Mouse (Mus musculus) right cerebral cortex, postnatal 10 days (tissue): ENCODE results near the gene Ccdc124.

Source experiments
- DNase-seq, 2 experiments: peaks; one replicate each; pipeline ENCODE4 v3.0.0; 2021; ENCODE audit warnings: low spot score in 2 of 2

The Ccdc124 gene

DNA sequence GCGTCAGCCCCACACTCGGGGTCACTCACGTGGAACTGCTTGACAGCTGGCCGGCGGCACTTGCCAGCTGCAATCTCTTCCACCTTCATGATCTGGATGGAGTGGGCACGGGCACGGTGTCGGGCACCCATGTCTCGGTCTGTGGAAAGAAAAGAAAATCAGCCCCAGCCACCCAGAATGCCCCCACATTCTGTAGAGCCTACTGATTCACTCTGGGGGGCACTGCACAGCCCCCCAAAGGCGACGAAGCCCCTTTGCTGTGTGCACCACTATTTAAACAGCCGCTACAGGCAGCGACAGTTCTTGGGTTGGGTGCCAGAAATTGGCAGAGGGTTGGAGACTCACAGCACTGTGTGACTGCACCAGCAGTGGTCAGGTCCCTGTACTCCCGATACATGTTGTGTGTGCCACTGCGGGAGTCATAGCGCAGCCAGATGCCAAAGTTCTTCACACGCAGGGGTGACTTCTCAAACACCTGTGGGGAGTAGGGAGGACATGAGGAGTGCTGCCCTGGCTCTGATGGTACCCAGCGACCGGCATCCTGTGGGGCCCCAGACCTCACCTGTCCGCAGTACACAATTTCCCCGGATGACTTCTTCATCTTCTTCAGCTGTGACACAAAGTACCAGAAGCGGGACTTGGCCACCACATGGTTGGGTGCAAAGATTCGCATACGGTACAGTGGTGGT, 22.0 kb upstream of the Ccdc124 start:
- DNase-seq = peak in 1 of 2 experiments; percentile 27

DNA sequence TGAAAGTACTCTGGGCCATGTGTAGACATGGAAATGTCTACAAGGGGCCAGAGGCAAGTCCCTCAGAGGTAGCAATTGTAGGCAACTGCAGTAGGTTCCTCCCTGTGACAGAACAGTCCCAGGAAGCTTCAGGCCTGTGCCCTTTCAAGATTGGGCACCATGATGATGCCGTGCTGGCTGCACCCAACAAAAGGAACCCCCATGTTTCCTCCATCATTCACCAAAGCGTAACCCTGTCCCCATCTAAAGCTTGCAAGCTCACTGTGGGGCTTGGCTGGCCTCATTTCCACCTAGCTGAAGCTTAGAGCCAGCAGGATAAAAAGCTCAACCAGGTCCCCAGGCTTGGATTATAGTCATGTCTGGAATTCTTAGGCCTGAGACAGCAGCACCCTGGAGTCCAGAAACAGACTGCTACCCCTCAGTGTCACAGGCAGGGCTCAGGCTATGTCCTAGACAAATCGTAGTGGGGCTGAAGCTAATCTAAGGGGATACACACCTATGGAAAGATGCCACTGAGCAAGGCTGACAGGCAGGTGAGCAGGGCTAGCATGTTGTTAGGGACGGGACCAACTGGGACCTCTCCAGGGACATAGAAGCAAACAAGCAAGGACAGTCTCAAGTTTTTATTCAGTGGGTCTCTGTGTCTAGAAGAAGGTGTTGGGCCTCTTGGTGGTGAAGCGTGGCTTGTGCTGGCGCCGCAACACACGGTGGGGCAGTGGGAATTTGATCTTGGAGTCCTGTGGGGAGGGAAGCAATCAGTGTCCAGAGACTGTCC, 21.2 kb upstream of the Ccdc124 start:
- no peak for DNase-seq

DNA sequence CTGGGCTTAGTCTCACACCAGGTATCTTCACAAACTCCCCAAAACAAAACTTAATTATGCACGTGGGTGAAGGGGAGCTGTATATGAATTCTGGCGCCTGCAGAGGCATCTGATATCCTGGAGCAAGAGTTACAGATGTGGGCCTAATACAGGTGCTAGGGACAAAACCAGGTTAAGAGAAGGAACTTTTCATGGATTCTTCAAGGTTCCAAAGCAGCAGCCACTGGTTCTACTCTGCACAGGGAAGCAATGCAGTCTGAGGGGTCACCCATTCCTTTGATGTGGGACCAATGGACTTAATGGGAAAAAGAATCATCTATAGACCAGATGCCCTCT, 20.6 kb upstream of the Ccdc124 start:
- no peak for DNase-seq

DNA sequence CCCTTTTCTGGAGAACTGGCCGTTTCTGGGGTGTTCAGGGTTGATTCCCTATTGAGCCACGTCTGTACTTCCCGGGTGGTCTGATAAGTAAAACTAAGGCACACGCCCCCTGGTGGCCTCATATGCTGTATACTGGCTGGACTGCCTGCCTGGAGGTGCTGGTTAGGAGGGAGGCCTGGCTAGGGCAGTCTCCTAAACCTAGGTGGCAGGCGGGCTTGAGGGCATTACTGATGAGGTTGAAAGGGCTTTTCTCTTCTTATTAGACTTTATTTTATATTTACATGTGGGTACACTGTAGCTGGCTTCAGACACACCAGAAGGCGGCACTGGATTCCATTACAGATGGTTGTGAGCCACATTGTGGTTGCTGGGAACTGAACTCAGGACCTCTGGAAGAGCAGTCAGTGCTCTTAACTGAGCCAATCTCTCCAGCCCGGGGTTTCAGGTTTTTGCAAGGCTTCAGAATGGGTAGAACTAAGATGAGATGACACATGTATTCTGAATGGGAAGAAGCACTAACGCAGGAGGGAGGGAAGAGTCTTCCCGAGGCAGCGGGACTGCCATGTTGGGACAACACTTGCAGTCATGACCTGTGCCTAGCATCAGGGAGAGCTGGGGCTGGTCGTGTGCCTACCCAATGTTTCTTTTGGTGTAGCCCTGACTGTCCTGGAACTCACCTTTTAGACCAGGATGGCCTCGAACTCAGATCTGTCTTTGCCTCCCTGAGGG, 20.1 kb upstream of the Ccdc124 start:
- peak; percentile 83 to 85 for DNase-seq

DNA sequence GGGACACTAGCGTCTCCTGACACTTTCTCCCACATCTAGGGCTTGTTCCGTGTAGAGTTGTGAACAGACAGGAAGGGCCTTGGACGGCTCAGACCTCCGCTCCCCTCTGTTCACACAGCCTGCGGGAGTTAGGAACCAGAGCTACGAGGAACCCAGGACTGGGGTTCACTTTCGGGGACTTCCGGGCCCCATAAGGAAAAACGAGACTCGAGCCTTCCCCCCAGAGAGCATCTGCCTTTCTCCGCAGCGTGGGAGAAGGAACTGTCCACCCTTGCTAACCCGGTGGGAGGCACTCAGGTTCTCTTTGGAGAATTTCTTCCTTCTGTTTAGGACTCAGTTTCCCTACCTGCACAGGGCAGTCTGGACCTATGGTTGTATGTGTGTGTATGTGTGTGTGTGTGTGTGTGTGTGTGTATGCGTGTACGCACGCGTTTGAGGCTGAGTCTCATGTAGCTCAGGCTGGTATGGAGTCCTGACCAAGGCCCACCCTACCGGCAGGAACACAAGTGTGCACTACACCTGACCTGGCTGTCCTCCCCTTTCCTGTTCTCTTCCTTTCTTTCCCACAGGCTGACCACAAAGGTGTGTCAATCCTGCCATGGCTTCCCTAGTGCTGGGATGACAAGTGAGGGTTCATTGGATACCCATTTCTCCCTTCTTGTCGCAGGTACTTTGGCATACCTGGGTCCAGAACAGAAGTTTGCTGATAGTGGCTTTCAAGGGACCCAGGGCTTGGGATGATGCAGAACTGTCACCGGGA, 19.3 kb upstream of the Ccdc124 start:
- no peak for DNase-seq

DNA sequence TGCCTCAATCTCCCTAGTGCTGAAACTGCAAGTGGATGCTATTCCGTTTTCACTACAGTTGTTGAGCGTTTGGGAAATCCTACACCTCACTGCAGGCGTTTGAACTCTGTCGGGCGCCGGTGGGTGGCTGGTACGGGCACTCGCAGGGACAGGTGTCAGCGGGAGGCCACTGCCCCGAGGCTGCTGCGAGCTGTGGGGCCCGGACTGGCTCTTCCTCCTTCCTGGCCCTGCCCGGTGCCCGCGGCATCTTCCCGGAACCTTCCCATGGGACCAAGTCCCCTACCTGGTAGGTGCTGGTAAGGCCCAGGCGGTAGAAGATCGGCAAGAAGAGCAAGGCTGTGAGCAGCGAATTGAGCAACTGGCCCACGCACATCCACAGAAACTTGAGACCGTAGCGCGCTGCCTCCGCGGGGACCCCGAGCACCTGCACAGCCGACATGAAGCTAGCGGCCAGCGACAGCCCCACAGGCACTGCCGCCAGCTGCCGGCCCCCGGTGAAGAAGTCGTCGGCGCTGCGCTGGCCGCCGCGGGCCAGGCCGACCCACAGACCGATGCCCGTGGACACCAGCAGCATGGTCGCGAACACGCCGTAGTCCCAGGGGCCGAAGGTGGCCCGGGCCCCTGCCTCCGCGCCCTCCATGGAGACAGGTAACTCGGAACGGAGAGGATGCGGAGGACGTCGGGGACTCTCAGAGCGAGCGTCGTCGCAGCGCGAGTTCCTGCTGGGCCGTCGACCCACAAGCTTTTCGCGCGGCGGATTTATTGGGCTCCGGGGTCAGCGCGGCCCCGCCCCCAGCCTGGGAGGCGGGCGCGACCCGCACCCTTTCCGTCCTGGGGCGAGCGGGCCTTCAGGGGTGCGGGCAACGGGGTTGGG, 18.5 kb upstream of the Ccdc124 start, which contains the start of gene Slc5a5:
Gene Slc5a5 (minus strand): TSS at position 736 of the 874 bp plus-strand sequence.
- no peak for DNase-seq

DNA sequence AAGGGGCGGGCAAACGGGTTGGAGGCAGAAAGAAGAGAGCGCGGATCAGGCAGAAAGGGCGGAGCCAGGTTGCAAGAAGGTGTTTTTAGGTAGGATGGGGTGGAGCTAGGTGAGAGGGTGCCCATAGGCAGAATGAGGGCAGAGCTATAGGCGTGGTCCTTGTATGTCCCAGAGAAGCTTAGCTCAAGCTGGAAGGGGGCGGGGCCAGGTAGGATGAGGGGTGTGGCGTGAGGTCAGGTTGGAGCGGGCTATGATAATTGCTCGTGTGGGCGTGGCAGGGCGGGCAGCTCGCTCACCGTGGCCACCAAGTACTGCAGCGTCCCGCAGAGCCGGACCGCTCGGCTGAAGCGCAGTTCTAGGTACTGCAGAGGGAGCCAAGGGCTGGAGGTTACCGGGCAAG, 17.6 kb upstream of the Ccdc124 start:
- no peak for DNase-seq

DNA sequence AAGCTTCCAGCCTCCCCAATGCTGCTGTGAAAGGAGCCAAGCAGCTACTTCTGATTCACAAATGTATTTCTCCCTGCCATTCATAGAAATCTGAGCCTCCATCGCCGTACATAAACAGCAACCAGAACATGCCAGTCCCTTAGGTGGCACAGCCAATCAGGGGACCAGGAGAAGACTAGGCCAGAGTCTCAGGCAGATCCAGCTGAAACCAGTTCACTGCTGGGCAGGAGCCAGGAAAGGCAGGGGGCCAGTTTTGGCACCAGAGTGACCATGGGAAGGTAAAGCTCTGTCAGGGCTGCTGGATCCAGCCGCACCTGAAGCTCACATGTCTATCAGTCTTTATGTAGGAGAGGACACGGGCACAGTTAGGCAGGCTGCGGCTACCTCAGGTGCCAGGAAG, 16.9 kb upstream of the Ccdc124 start:
- DNase-seq = peak in 1 of 2 experiments; percentile 26

DNA sequence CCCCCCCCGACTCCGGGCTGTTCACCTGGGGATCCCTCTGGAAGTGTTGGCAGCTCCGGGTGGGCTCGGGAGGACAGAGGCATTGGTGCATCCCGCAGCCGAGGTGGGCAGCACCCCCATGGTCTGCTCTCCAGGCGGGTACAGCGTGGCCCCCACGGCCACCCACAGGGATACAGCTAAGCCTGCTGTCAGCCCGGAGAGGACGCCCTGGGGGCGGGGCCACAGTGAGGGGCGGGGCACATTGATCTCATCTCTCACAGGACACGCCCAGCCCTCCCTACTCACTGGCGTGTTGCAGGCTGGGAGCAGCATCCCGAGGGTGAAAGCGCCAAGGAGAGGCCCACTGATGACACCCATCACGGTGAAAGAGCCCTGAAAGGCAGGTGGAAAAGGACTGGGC, 13.9 kb upstream of the Ccdc124 start:
- peak in 1 of 2 experiments; percentile 61 for DNase-seq

DNA sequence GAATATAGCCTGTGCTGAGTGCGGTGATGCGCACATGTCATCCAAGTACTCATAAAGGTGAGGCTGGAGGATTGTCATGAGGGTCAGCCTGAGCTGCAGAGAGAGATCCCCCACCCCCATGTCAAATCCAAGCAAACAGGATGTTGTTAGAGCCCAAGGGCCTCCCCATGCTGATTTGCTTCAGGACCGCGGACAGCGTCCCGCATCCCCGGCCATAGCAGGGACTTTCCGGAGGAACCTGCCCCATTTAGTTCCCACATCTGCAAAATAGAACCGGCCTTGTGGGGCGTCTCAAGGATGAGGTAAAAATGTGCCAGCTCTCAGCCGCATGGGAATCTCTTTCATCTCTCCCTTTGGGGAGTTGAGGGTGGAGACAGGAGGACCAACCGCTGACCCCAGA, 11.9 kb upstream of the Ccdc124 start:
- DNase-seq = peak in 1 of 2 experiments; percentile 31

DNA sequence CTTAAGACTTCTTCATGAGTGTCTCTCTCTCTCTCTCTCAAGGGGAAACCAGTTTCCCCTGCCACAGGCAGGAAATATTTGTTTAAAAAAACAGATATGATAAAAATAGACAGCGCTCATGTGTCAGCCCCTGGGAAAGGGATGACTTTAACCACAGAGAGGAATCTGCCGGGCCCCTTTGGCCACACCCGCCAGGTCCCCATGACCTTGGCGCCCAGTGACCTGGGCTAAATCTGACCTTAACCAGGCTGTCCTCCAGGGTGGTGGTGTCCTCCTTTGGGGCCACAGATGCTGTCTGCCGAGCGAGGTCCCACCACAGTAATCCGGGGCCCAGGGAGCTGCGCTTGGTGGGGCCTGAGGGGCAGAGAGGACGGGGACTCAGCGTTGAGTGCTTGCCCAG, 10.9 kb upstream of the Ccdc124 start:
- peak in 1 of 2 experiments; percentile 21 for DNase-seq

DNA sequence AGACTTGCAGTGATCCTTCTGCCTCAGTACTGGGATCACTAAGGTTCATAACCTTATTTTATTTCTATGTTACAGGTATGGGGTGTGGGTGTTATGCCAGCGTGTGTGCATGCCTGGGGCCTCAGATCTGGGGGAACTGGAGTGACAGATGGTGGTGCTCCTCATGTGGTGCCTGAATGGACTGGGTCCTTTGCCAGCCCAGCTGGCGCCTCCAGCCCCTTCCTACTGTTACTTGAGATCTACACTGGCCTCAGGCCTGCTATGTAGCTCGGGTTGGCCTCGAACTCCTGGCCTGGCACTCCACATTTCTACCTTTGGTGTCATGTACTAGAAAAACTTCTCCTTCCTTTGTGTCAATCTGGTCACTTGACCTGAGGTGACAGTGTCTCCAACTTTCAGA, 10.5 kb upstream of the Ccdc124 start:
- DNase-seq = peak in 1 of 2 experiments; percentile 27

DNA sequence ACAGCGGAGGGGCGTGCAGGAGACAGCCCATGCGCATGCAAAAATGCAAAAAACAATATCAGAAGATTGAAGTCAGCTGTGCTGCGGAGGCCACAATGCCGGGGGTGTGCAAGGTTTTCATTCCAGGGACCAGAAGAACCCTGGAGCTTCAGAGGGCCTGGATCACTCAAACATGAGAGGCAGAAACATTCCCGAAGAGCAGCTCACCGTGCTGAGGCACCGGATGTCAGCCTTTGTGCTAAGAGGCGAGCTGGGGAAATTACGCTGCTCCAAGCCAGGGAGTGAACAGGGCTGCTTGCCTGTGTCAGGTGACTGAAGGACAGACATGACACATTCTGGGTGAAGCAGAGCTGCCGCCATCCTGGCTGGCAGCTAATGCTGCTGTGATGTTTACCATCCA, 6.8 kb upstream of the Ccdc124 start:
- no peak for DNase-seq

DNA sequence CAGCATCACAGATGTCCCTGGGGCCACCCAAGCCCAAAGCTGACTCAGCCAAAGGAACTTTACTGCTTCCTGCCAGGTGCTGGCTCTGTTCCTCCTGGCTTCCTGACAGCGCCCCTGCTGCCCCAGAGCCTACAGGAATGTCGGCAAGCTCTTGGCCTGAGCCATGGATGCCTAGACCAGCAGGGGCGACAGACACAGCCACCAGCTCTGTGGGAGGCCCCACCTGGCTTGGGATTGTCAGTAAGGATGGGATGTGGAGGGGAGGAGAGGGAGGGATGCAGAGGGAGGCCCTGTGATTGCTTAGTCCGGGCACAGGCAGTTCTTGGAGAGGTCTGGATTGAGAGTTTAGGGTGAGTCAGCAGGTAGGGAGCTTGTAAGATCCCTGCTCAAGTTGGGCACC, 6.4 kb upstream of the Ccdc124 start:
- peak in 1 of 2 experiments; percentile 48 for DNase-seq

DNA sequence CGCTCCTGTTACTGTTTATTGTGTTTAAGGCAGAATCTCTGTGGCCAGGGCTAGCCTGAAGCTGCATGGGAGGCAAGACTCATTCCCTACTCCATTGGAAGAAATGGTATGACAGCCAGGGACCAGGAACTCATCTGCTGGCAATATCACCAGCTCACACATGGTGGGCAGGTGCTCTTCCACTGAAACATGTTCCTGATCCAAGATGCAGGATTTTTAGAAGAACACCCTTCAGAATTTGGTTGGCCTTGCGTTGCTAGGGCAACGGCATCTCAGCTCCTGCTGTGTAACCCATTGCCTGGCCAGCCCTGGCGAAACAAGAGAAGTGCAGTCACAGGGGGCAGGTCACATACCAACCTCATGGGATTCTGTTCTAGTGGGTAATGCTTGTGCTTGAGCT, 5.8 kb upstream of the Ccdc124 start:
- DNase-seq = no peak

DNA sequence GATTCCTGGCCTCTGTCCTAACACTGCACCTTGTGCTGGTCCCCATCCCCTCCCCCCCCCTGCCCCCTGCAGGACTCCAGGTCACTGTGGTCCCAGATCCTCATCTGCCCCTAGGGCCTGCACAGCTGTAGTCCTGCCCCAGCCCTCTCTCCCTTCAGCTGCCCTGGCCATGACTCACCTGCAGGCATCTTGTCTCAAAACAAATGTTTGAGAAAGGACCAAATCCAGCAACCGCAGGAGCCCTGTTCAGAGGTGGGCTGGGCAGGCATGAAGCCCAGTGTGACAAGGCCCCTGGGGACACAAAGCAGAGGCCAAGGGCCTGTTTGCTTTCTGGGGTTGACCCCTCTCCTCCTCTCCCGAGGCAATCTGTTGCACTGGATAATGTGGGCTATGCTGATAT, 4.4 kb upstream of the Ccdc124 start:
- DNase-seq = no peak

DNA sequence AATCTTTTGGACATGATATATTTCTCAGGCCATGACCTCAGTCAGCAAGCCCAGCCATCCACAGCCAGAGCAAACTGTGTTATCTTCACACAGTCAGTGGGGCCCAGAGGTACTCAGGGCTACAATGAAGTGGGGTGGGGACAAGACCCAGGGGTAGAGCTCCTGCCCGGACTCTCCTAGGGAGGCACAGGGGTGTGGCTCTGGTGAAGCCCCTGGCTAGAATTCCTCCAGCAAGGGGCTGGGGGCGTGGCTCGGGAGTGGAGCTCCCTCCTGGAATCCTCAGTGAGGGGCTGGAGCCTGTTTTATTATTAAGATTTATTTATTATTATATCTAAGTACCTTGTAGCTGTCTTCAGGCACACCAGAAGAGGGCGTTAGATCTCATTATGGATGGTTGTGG, 2.6 kb upstream of the Ccdc124 start:
- no peak for DNase-seq

DNA sequence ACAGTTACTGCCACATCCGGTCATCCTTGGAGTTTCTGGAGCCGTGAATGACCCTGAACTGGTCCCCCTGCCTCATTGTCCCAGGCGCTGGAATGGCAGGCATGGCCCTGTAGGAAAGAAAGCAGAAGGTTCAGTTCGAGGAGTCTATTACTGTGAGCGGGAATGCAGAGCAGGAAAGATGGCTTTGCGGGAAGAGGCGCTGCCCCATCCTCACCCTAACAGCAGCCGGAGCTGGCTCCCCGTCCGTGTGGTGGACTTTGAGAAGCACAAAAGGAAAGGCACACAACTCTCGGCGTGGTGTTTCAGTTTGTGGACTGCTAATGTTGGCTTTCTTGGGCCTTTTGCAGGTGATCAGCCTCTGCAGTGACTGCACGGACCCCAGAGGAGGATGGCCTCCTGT, 706 bp upstream of the Ccdc124 start:
- no peak for DNase-seq

DNA sequence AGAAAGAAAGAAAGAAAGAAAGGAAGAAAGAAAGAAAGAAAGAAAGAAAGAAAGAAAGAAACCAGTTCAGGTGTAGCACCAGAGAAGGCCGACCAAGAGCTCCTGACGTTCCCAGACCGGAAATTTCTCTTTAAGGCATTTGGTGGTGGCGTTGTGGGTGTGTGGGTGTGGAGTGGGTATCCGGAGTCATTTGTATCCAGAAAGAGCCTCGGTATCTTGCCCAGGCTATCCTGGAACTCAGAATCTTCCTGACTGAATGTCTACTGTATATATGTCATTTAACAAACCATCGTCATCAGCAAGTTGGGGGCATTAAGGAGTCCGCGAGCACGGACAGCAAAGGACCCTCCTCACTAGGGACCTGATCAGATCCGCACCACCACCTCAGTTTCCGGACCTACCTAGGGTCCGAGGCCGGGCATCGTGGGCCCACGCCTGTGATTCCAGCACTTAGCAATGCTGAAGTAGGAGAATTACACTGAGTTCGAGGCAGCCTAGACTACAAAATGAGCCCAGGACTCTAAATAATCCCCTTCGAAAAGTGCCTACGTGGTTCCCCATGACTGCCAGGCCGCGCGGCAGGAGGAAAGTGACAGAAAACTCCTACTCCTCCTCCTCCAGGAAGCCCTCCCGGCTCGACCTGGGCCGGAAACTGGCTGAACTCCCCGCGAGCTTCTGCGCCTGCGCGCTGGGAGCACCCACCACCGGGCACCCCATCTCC, 932 bp downstream of the Ccdc124 start:
- DNase-seq = no peak

DNA sequence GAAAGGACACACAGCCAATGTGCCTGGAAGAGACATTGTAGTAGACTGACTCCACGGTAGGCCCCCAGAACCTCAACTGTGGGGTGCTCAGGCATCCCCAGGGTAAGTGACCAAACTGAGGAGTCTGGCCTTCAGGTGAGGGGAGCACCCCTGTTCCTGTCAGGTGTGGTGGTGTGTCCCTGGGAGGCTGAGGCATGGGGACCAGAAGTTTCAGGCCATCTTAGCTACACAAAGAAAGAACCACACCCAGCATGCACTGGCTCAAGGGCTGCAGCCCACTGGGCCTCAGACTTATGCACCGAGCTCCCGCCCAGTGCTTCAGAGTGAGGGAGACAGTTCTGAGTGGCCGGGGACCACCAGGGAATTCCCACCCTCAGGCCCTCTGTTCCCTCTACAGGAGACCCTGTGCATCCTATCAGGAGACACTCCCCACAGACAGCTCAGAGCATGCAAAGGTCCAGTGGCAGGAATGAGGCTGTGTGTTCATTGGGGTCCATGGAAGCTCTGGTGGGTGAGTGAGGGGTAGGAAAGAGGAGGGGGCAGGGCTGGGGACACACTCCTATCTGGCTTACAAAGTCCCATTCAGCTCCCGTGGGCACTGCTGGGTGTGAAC, 2.4 kb downstream of the Ccdc124 start:
- no peak for DNase-seq
